Mouse (Mus musculus) forebrain, embryonic 11.5 days (tissue): Measurements from ENCODE around the gene Sf3b3. TPM values are rescaled to one million over a fixed set of nuclear protein-coding genes. Genes with fewer than 3 reads are reported as not detected.
"Not testable (repeated sequence)": the region's sequence is repeated elsewhere in the genome, so short reads cannot be mapped to it uniquely, and the experiment has no call there.

ENCODE experiments used
- ATAC-seq: fragments of 200-750 bp; cut with Nextera tagmentation; replicated peaks from 2 replicates; pipeline ENCODE4 v1.8.0; 2017; ENCODE audit warnings: moderate TSS enrichment; ENCODE audit not compliant: low FRiP score
- DNase-seq: peaks from one replicate; pipeline ENCODE4 v3.0.0-alpha.2; 2017; ENCODE audit warnings: low spot score
- H3K27ac ChIP-seq: fragments of 300-500 bp; sonication (generic); 2 replicates; pipeline ENCODE4 v1.5.1; 2014; ENCODE audit warnings: low read depth, low read length
- H3K27me3 ChIP-seq: fragments of 300-500 bp; sonication (generic); 2 replicates; pipeline ENCODE4 v1.6.1; 2014; ENCODE audit warnings: mild to moderate bottlenecking, low read length, mixed read lengths; ENCODE audit not compliant: control insufficient read depth, insufficient read depth
- H3K36me3 ChIP-seq: fragments of 300-500 bp; sonication (generic); 2 replicates; pipeline ENCODE4 v1.6.1; 2014; ENCODE audit warnings: mild to moderate bottlenecking, low read length, moderate library complexity, mixed read lengths; ENCODE audit not compliant: control insufficient read depth, insufficient read depth
- H3K4me1 ChIP-seq: fragments of 300-500 bp; sonication (generic); replicated peaks from 2 replicates; pipeline ENCODE4 v1.6.1; 2014; ENCODE audit warnings: low read length, mixed read lengths; ENCODE audit not compliant: control insufficient read depth, insufficient read depth
- H3K4me2 ChIP-seq: fragments of 300-500 bp; sonication (generic); 2 replicates; pipeline ENCODE4 v1.6.1; 2014; ENCODE audit warnings: low read depth, mild to moderate bottlenecking, low read length, moderate library complexity, mixed read lengths; ENCODE audit not compliant: severe bottlenecking
- H3K4me3 ChIP-seq: fragments of 300-500 bp; sonication (generic); 2 replicates; pipeline ENCODE4 v1.5.1; 2014; ENCODE audit warnings: low read depth, low read length
- H3K9ac ChIP-seq: fragments of 300-500 bp; sonication (generic); 2 replicates; pipeline ENCODE4 v1.6.1; 2014; ENCODE audit warnings: low read length
- H3K9me3 ChIP-seq: fragments of 300-500 bp; sonication (generic); 2 replicates; pipeline ENCODE4 v1.6.1; 2016; ENCODE audit warnings: low read length, mixed read lengths; ENCODE audit not compliant: control insufficient read depth
- WGBS: fragments of 180-500 bp; shearing (Covaris S2); extraction: QIAGEN DNeasy Blood & Tissue Kit; methylation state at CpG from one replicate; pipeline ENCODE4 v1.1.7; 2014; 5-methylcytosine and 5-hydroxymethylcytosine counted together
- polyA plus RNA-seq: library from polyadenylated mRNA; unstranded; fragments of >200 nt; fragmentation: Nextera tagmentation; extraction: Ambion mirVana; gene quantifications from 2 replicates; pipeline ENCODE4 v1.2.1, GENCODE M21; 2014

Gene Sf3b3
- polyA plus RNA-seq, 1 experiment from 2014 or later = 231 TPM

DNA sequence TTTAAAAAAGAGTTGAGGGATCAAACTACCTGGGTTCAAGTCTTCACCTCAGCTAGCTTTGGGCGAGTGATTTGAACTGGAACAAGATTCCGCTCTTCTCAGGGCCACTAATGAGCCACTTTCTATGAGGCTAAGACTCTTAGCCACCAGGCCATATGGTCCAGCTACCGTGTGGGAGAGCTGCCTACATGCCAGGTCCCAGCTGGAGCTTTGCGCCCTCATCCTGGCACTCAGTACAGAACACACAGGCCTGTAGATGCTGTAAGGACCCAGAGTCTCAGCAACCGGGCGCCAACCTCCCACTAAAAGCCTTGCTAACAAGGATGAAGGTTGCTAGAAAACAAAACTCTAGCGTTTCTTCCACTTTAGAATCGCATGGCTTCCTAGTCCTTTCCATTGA, 41.9 kb upstream of the Sf3b3 start:
- H3K4me1 ChIP-seq = no peaks in the 10 kb centered on the region
- no peak overlapping the region for H3K27ac ChIP-seq
- no peaks in the 10 kb centered on the region for H3K9me3 ChIP-seq
- DNase-seq (no peak), ATAC-seq (no peak)
- H3K4me2 ChIP-seq = no peak overlapping the region
- H3K9ac ChIP-seq = no peak overlapping the region
- 92% methylated on average over 8 of the region's 8 CpGs for WGBS
- H3K27me3 ChIP-seq = no peaks in the 10 kb centered on the region
- H3K4me3 ChIP-seq = no peak overlapping the region
- H3K36me3 ChIP-seq = no peaks in the 10 kb centered on the region

DNA sequence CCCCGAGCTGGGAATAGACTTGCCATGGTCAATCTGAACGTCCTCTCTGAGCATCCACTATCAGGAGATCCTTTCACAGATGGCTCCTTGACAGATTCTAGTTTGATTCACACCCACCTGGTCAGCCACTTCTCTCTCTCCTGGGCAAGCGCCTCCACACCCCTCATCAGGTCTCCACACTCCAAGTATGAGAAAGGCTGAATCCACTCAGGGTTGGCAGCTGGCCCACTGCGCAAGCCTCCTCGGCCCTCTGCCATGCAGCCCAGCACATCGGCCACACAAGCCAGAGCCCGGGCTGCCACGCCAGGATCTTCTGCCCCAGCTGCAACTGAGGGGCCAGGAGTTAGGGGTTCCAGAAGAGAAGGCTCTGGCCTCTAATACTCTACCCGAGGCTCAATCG, 41.0 kb upstream of the Sf3b3 start:
- 94% methylated on average over 10 of the region's 10 CpGs for WGBS
- no peaks in the 10 kb centered on the region for H3K27me3 ChIP-seq
- no peak overlapping the region for H3K4me3 ChIP-seq
- ATAC-seq (no peak), DNase-seq (no peak)
- no peaks in the 10 kb centered on the region for H3K9me3 ChIP-seq
- peaks cover 3% of the 10 kb centered on the region for H3K36me3 ChIP-seq
- no peak overlapping the region for H3K9ac ChIP-seq
- H3K4me1 ChIP-seq = no peaks in the 10 kb centered on the region
- H3K27ac ChIP-seq = no peak overlapping the region
- H3K4me2 ChIP-seq = no peak overlapping the region

DNA sequence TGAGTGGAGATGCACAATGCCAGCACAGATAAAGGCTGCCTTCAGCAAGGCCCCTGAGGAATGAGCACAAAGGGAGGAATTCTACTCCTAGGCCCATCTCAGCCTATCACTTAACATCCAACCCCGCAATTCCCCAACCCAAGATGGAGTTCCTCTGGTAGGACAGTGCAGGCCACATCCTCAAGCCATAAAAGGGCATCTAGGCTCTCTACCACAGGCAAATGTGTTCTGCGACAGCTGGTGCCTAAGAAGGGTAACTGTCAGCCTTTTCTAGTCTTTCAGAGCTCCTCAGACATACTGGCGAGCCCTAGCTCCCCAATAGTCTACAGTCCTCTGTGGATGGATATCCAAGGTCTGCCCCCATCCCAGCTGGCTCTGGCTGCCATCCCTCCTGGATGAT, 40.0 kb upstream of the Sf3b3 start:
- no peaks in the 10 kb centered on the region for H3K9me3 ChIP-seq
- 85% methylated on average over 3 of the region's 3 CpGs for WGBS
- H3K36me3 ChIP-seq = peaks cover 8% of the 10 kb centered on the region
- no peak overlapping the region for H3K9ac ChIP-seq
- no peak for DNase-seq
- no peaks in the 10 kb centered on the region for H3K27me3 ChIP-seq
- no peak overlapping the region for H3K4me3 ChIP-seq
- no peak overlapping the region for H3K27ac ChIP-seq
- no peak overlapping the region for H3K4me2 ChIP-seq
- no peaks in the 10 kb centered on the region for H3K4me1 ChIP-seq
- ATAC-seq = no peak

DNA sequence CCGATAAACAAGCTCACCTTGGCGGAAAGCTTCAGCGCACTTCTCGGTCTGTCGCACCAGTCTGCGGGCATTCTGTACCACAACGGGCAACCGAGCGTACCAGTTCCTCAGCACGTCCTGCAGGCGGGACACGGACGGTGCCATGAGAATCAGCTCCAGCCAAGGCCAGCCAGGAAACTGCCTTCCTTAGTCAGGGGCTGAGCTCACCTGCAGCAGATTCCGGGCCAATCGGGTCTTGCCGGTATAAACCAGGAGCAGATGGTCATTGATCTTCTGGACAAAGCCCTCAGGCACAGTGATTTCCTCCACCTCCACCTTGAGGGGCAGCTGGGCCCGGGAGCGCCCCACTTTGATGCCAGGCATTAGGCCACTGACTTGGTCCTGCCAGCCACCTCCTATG, 37.2 kb upstream of the Sf3b3 start:
- Histone ChIP-seq H3K36me3 (peaks cover 16% of the 10 kb centered on the region), H3K4me3 (no peak overlapping the region), H3K9me3 (no peaks in the 10 kb centered on the region), H3K27ac (no peak overlapping the region), H3K9ac (no peak overlapping the region), H3K4me2 (no peak overlapping the region), H3K27me3 (no peaks in the 10 kb centered on the region), H3K4me1 (no peaks in the 10 kb centered on the region)
- ATAC-seq = no peak
- 98% methylated on average over 18 of the region's 18 CpGs for WGBS
- DNase-seq = no peak

DNA sequence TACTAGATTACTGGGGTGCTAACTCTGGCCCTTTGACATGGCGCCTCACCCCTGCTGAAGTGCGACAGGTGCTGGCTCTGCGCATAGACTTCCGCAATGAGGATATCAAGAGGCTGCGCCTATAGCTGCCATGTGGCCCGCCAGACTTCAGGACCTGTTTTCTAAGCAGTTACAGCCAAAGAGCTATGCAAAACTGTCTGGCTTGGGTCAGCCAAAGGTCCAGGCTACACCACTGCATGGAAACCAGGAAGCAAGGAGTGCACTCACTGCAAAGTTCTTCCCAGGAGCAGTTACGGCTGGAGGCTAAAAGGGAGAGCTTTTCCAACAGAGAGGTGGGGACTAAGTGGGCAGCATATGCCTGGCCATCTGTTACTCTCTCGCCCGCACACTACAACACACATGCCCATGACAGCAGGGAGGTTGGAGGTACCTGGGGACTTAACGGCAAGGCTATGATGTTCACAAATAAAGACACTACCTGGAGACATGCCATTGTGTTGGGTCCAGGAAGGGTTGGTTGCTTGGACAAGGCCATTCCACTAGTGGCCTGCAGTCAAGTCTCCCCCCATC, 35.2 kb upstream of the Sf3b3 start:
- no peaks in the 10 kb centered on the region for H3K4me1 ChIP-seq
- ATAC-seq (no peak), DNase-seq (no peak)
- peaks cover 16% of the 10 kb centered on the region for H3K36me3 ChIP-seq
- H3K9ac ChIP-seq = no peak overlapping the region
- no peak overlapping the region for H3K27ac ChIP-seq
- no peaks in the 10 kb centered on the region for H3K9me3 ChIP-seq
- H3K27me3 ChIP-seq = no peaks in the 10 kb centered on the region
- 94% methylated on average over 10 of the region's 10 CpGs for WGBS
- H3K4me3 ChIP-seq = no peak overlapping the region
- no peak overlapping the region for H3K4me2 ChIP-seq

DNA sequence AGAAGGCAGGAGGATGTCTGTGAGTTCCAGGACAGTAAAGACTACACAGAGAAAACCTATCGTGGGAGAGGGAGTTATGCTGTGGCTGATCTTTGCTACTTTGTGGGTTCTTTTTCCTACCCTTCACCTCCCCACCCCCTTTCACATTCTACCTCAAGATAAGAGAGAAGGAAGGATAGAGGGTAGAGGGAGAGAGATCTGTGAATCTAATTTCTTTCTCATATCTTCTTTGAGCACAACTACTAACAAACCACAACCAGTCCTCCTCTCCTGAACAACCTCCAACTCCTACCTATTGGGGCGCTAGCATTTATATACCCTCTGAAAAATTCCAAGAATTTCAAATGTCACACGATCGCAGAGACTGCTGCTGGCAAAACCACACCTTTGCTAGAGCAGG, 31.3 kb upstream of the Sf3b3 start:
- Histone ChIP-seq H3K4me1 (no peaks in the 10 kb centered on the region), H3K27ac (no peak overlapping the region), H3K36me3 (peaks cover 22% of the 10 kb centered on the region), H3K9me3 (no peaks in the 10 kb centered on the region), H3K27me3 (no peaks in the 10 kb centered on the region), H3K4me3 (no peak overlapping the region), H3K9ac (no peak overlapping the region), H3K4me2 (no peak overlapping the region)
- ATAC-seq (no peak), DNase-seq (no peak)
- WGBS = 85% methylated on average over 4 of the region's 4 CpGs

DNA sequence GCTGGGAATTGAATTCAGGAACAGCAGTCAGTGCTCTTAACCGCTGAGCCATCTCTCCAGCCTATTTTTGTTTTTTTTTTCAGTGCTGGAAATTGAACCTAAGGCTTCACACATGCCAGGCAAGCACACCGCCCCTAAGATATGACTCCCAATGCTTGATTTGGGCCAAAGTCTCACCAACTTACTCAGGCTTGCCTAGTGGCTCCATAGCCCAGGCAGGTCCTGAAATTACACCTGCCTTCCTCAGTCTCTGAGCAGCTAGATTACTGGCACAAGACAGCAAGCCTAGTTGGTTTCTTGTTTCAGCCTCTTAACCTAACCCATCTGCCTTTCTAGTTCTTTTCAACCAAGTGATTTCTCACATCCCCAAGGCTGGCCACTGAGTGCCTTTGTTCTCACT, 23.9 kb upstream of the Sf3b3 start:
- H3K27ac ChIP-seq = no peak overlapping the region
- H3K27me3 ChIP-seq = no peaks in the 10 kb centered on the region
- H3K36me3 ChIP-seq = peaks cover 6% of the 10 kb centered on the region
- H3K9ac ChIP-seq = no peak overlapping the region
- DNase-seq = no peak
- no peak overlapping the region for H3K4me2 ChIP-seq
- ATAC-seq = no peak
- H3K4me3 ChIP-seq = no peak overlapping the region
- no peaks in the 10 kb centered on the region for H3K9me3 ChIP-seq
- WGBS = 93% methylated on average over 2 of the region's 2 CpGs
- no peaks in the 10 kb centered on the region for H3K4me1 ChIP-seq

DNA sequence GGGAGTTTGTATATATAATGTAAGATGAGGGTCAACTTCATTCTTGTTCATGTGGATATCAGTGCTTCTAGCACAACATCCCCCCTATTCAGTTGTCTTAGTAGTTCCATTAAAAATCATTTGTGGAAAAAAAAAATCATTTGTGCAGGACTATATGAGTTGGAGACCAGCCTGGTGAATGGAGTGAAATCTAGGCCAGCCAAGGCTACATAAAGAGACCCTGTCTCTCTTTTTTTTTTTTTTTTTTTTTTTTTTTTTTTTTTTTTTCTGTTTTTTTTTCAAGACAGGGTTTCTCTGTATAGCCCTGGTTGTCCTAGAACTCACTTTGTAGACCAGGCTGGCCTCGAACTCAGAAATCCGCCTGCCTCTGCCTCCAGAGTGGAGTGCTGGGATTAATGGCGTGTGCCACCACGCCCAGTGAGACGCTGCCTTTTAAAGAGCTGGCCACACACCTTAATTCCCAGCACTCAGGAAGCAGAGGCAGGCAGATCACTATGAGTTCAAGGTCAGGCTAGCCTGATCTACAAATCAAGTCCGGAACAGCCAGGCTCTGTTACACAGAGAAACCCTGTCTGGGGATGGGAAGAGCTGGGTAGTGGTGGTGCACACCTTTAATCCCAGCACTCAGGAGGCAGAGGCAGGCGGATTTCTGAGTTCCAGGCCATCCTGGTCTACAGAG, 14.9 kb upstream of the Sf3b3 start:
- DNase-seq, H3K27me3 ChIP-seq, H3K4me3 ChIP-seq, H3K9ac ChIP-seq, H3K4me2 ChIP-seq, H3K9me3 ChIP-seq, H3K4me1 ChIP-seq, H3K27ac ChIP-seq, H3K36me3 ChIP-seq, ATAC-seq: not testable (repeated sequence)
- WGBS = 97% methylated on average over 7 of the region's 7 CpGs
